Mouse (Mus musculus): ENCODE results near the gene Samd1.

DNA sequence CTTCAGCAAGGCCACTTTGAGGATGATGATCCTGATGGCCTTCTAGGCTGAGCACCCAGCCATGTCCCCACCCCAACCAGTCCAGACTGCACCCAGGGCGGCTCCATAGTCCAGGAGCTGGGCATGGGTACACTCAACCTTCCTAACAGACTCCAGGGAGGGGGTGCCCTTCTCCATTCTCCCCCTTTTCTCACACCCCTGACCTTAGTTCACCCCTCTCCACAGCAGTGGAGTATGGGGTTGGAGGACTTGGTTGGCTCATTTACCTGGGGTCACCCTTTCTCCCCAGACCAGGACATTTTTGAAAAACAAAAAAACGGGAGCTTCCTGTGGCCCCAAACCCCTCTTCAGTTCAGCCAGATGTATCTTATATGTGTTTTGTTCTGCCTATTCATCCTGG, 2.4 kb downstream of the Samd1 start:
- TF ChIP-seq CTCF (IDR thresholded peaks at IDR 0.05; ENCODE audit: borderline replicate concordance, control insufficient read depth, extremely low read depth, insufficient read depth, low read length, poor library complexity) (no peak), POLR2A (IDR thresholded peaks at IDR 0.05; ENCODE audit: control insufficient read depth, extremely low read depth, insufficient read depth, low read length, poor library complexity) (no peak)
